Mouse (Mus musculus): ENCODE results near the gene Gins2. TPM values are rescaled to one million over a fixed set of nuclear protein-coding genes. Genes with fewer than 3 reads are reported as not detected.

Gene Gins2
- total and polyA plus RNA-seq, 3 experiments: 50.0 to 129 (median 61.2) TPM

DNA sequence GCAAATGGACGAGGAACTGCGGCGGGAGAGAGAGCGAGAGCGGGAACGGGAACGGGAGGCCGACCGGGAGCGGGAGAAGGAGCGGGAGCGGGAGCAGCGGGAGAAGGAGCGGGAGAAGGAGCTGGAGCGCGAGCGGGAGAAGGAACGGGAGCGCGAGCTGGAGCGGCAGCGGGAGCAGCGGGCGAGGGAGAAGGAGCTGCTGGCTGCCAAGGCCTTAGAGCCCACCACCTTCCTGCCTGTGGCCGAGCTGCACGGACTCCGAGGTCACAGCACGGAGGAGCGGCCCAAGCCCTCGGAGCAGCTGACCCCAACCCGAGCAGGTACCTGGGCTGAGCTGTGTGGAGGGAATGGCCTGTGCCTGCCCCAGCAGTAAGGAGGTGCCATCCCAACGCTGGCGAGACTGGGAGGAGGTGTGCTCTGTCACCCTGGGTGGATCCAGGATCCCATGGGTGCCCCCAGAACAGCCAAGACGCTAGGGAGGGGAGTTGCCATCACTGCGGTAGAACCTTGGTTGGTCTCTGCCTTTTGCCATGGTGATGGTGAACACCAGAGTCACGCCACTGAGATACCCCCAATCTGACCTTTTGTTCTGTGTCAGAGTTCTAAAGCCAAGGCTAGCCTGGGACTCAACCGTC is 20.8 kb downstream of the Gins2 start:
- no peak overlapping the region for H3K4me2 ChIP-seq (ENCODE audit: insufficient read depth, low read depth, poor library complexity, severe bottlenecking)
- H3K4me3 ChIP-seq (replicated peaks in 1 of 3; ENCODE audit: low read depth in 2 of 3, low read length in 2 of 3, poor library complexity in 1 of 3): no peak overlapping the region
- H3K9ac ChIP-seq (ENCODE audit: insufficient read depth, low read depth): no peak overlapping the region
- peaks cover 4% of the 10 kb centered on the region for H3K9me3 ChIP-seq (replicated peaks; ENCODE audit: low read length)
- peaks cover 90 to 98% of the 10 kb centered on the region in 2 experiments for H3K36me3 ChIP-seq (replicated peaks in 1 of 2; ENCODE audit: control insufficient read depth in 1 of 2, insufficient read depth in 1 of 2, low read length in 1 of 2)
- H3K79me2 ChIP-seq (replicated peaks; ENCODE audit: control insufficient read depth, extremely low read depth, insufficient read depth, poor library complexity, severe bottlenecking): no peaks in the 10 kb centered on the region; the same call in 1 of the 2 replicates
- in situ Hi-C loops (cut with MboI; ENCODE audit: low pct_ligation_motif_present, low pct_unique_long_range_greater_than_20kb, low sequenced_read_pairs) (no loop called here), dilution Hi-C loops (cut with MboI; ENCODE audit: extremely low pct_ligation_motif_present, extremely low pct_unique_long_range_greater_than_20kb, low sequenced_read_pairs) (no loop called here)
- no peak overlapping the region for H3K27ac ChIP-seq (ENCODE audit: insufficient read depth, low read depth)
- no peaks in the 10 kb centered on the region for H3K27me3 ChIP-seq (replicated peaks)
- DNase-seq (ENCODE audit: extremely low read depth): no peak
- peaks cover 0 to 35% of the 10 kb centered on the region in 2 experiments; a peak in 2 of 4 replicates for H3K4me1 ChIP-seq (ENCODE audit: control insufficient read depth in 1 of 2, insufficient read depth in 2 of 2)
- TF ChIP-seq IRF4 (IDR thresholded peaks at IDR 0.05; ENCODE audit: low read depth, low read length): no peak
- no peak for TF ChIP-seq NELFE (IDR thresholded peaks at IDR 0.05; ENCODE audit: low read depth, low read length)
- TF ChIP-seq MEF2A (IDR thresholded peaks at IDR 0.05; ENCODE audit: borderline replicate concordance, low read depth, low read length): no peak
- no peak for TF ChIP-seq ETS1 (conservative IDR thresholded peaks at IDR 0.05; ENCODE audit: low read depth, low read length)
- TF ChIP-seq MAZ (IDR thresholded peaks at IDR 0.05; ENCODE audit: low read depth, low read length): no peak
- TF ChIP-seq UBTF (IDR thresholded peaks at IDR 0.05; ENCODE audit: low read depth, low read length): no peak
- no peak for TF ChIP-seq JUN (IDR thresholded peaks at IDR 0.05; ENCODE audit: insufficient read depth, low read depth, low read length)
- TF ChIP-seq POLR2AphosphoS2 (IDR thresholded peaks at IDR 0.05; ENCODE audit: low read depth, low read length): no peak
- TF ChIP-seq POLR2A (IDR thresholded peaks at IDR 0.05; ENCODE audit: low read depth, low read length): no peak
- TF ChIP-seq TBP (conservative IDR thresholded peaks at IDR 0.05; ENCODE audit: low read depth, low read length): no peak
- no peak for TF ChIP-seq KAT2A (IDR thresholded peaks at IDR 0.05; ENCODE audit: insufficient replicate concordance, low read length)

DNA sequence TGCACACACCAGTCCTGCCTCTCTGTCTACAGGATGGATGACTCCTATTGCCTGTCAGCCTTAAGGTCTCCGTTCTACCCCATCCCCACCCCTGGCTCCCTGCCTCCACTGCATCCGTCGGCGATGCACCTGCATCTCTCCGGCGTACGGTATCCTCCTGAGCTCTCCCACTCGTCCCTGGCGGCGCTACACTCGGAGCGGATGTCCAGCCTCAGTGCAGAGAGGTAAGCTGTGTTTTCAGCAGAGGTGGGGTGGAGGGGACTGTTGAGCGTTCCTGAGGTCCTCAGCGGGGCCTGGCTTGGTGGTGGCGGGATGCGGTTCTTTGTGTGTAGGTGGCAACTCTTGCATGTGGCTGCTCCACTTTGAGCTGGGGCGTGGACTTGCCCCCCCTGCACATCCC is 21.4 kb downstream of the Gins2 start:
- Histone ChIP-seq H3K4me1 (ENCODE audit: control insufficient read depth in 1 of 2, insufficient read depth in 2 of 2) (peaks cover 0 to 41% of the 10 kb centered on the region in 2 experiments; a peak in 2 of 4 replicates), H3K9me3 (replicated peaks; ENCODE audit: low read length) (peaks cover 4% of the 10 kb centered on the region), H3K27ac (ENCODE audit: insufficient read depth, low read depth) (no peak overlapping the region), H3K4me2 (ENCODE audit: insufficient read depth, low read depth, poor library complexity, severe bottlenecking) (no peak overlapping the region), H3K36me3 (replicated peaks in 1 of 2; ENCODE audit: control insufficient read depth in 1 of 2, insufficient read depth in 1 of 2, low read length in 1 of 2) (peaks cover 89 to 98% of the 10 kb centered on the region in 2 experiments), H3K27me3 (replicated peaks) (no peaks in the 10 kb centered on the region), H3K79me2 (replicated peaks; ENCODE audit: control insufficient read depth, extremely low read depth, insufficient read depth, poor library complexity, severe bottlenecking) (no peaks in the 10 kb centered on the region; the same call in 1 of the 2 replicates), H3K9ac (ENCODE audit: insufficient read depth, low read depth) (no peak overlapping the region), H3K4me3 (replicated peaks in 1 of 3; ENCODE audit: low read depth in 2 of 3, low read length in 2 of 3, poor library complexity in 1 of 3) (no peak overlapping the region)
- dilution Hi-C loops (cut with MboI; ENCODE audit: extremely low pct_ligation_motif_present, extremely low pct_unique_long_range_greater_than_20kb, low sequenced_read_pairs) (no loop called here), in situ Hi-C loops (cut with MboI; ENCODE audit: low pct_ligation_motif_present, low pct_unique_long_range_greater_than_20kb, low sequenced_read_pairs) (no loop called here)
- no peak for DNase-seq (ENCODE audit: extremely low read depth)
- TF ChIP-seq ELF1 (IDR thresholded peaks at IDR 0.05; ENCODE audit: low read depth, low read length): no peak
- TF ChIP-seq ZNF384 (IDR thresholded peaks at IDR 0.05; ENCODE audit: low read depth, low read length): no peak
- no peak for TF ChIP-seq MAZ (IDR thresholded peaks at IDR 0.05; ENCODE audit: low read depth, low read length)
- no peak for TF ChIP-seq SMC3 (IDR thresholded peaks at IDR 0.05; ENCODE audit: low read depth, low read length)
- TF ChIP-seq SIN3A (IDR thresholded peaks at IDR 0.05; ENCODE audit: low read length): no peak
- TF ChIP-seq MXI1 (IDR thresholded peaks at IDR 0.05; ENCODE audit: low read depth, low read length): no peak
- no peak for TF ChIP-seq CTCF (conservative IDR thresholded peaks at IDR 0.05 in 1 of 2, IDR thresholded peaks at IDR 0.05 in 1 of 2; ENCODE audit: low read depth in 2 of 2, low read length in 2 of 2)
- no peak for TF ChIP-seq POLR2AphosphoS2 (IDR thresholded peaks at IDR 0.05; ENCODE audit: low read depth, low read length)
- TF ChIP-seq HCFC1 (IDR thresholded peaks at IDR 0.05; ENCODE audit: low read depth, low read length): no peak
- no peak for TF ChIP-seq RAD21 (IDR thresholded peaks at IDR 0.05; ENCODE audit: low read depth, low read length)
- TF ChIP-seq MAFK (IDR thresholded peaks at IDR 0.05; ENCODE audit: insufficient replicate concordance, low read length): no peak
- TF ChIP-seq KAT2A (IDR thresholded peaks at IDR 0.05; ENCODE audit: insufficient replicate concordance, low read length): no peak
- no peak for TF ChIP-seq USF2 (conservative IDR thresholded peaks at IDR 0.05; ENCODE audit: low read depth, low read length)

All from CH12.LX (cell line).